29 mouse cellular contexts compared by ENCODE assay signal in genomic region chr17:3405350-3406073, GRCm38 (mm10).
DNase-seq lines count a peak whose midpoint lies in the region; ATAC-seq lines count a peak whose summit lies in the region.
"Had no signal": no experiment of that assay in that cellular context is flagged by ENCODE, and none has a peak within 500 bp of the region (broad histone marks: within the 10 kb centered on the region; RNA-seq: fewer than 3 reads in every experiment).

No protein-coding gene starts in this region.

- DNase-seq in heart, adult 11 months, result peak; percentile 34
- peak; percentile 75 for DNase-seq in embryonic facial prominence, embryonic 14.5 days (ENCODE audit: low spot score)
- no peak for DNase-seq in spleen, postnatal 4 days (ENCODE audit: low spot score in 2 of 2)
- no peak for DNase-seq in lung, postnatal 14 days
- DNase-seq: adrenal gland, postnatal 10 days; adrenal gland, postnatal 36 days; B cell, adult 2 months; cerebellum, adult 18-20 months; cerebellum, adult 9-10 months; cerebellum, postnatal 25 days; embryo, embryonic 11 days; gastrocnemius, postnatal 10 days; gastrocnemius, postnatal 36 days; heart, adult 18-20 months; heart, postnatal 14 days; heart, postnatal 4 days had no signal

- H3K27ac ChIP-seq in heart, embryonic 11.5 days (ENCODE audit: low read depth, low read length), result no peak overlapping the region
- H3K27ac ChIP-seq in embryonic facial prominence, embryonic 14.5 days (replicated peaks; ENCODE audit: low read depth, low read length), result peak overlapping the region; percentile 53
- H3K27ac ChIP-seq: forebrain, embryonic 10.5 days; forebrain, embryonic 13.5 days; heart, embryonic 13.5 days; hindbrain, embryonic 14.5 days; hindbrain, postnatal 0 days had no signal

- no peak overlapping the region for H3K9ac ChIP-seq in heart, embryonic 11.5 days (ENCODE audit: low read depth, low read length)
- no peak overlapping the region for H3K9ac ChIP-seq in embryonic facial prominence, embryonic 14.5 days (ENCODE audit: low read depth, low read length)
- H3K9ac ChIP-seq: forebrain, embryonic 13.5 days; heart, embryonic 13.5 days; hindbrain, embryonic 14.5 days had no signal

- peaks cover 16% of the 10 kb centered on the region for H3K4me1 ChIP-seq in heart, embryonic 11.5 days (ENCODE audit: control insufficient read depth, insufficient read depth, low read length)
- peaks cover 16% of the 10 kb centered on the region for H3K4me1 ChIP-seq in embryonic facial prominence, embryonic 14.5 days (ENCODE audit: control insufficient read depth, insufficient read depth, low read length)

- no peaks in the 10 kb centered on the region for H3K9me3 ChIP-seq in heart, embryonic 11.5 days (replicated peaks; ENCODE audit: control insufficient read depth, low read length)
- H3K9me3 ChIP-seq in embryonic facial prominence, embryonic 14.5 days (ENCODE audit: control insufficient read depth, low read length), result no peaks in the 10 kb centered on the region
- H3K9me3 ChIP-seq: forebrain, embryonic 10.5 days; forebrain, embryonic 13.5 days; G1E; heart, embryonic 13.5 days had no signal

- no peaks in the 10 kb centered on the region for H3K27me3 ChIP-seq in heart, embryonic 11.5 days (ENCODE audit: control insufficient read depth, insufficient read depth, low read length)
- no peaks in the 10 kb centered on the region for H3K27me3 ChIP-seq in embryonic facial prominence, embryonic 14.5 days (replicated peaks; ENCODE audit: control insufficient read depth, insufficient read depth, low read length)
- H3K27me3 ChIP-seq: CH12.LX; heart, embryonic 13.5 days; Patski had no signal

- H3K4me2 ChIP-seq in heart, embryonic 11.5 days, result no peak overlapping the region
- H3K4me2 ChIP-seq in embryonic facial prominence, embryonic 14.5 days (ENCODE audit: low read depth, low read length), result no peak overlapping the region
- H3K4me2 ChIP-seq: forebrain, embryonic 13.5 days; heart, embryonic 13.5 days; hindbrain, embryonic 14.5 days had no signal

- no peak for ATAC-seq in heart, embryonic 11.5 days (replicated peaks; ENCODE audit: insufficient number of reproducible peaks, low FRiP score, low TSS enrichment)
- ATAC-seq in embryonic facial prominence, embryonic 14.5 days (ENCODE audit: low read depth), result peak; percentile 37
- ATAC-seq in megakaryocyte, adult 5-6 weeks (ENCODE audit: poor library complexity, severe bottlenecking), result peak; percentile 30; the same call in 1 of the 2 replicates
- ATAC-seq: forebrain, embryonic 13.5 days; forebrain, embryonic 16.5 days; hindbrain, postnatal 0 days; inflammation-experienced regulatory T-cells, adult 6 months; intestine, embryonic 16.5 days; Patski had no signal

- 72% methylated on average over 9 of the region's 9 CpGs for WGBS in heart, embryonic 11.5 days (ENCODE audit: insufficient replicate concordance)
- WGBS in embryonic facial prominence, embryonic 14.5 days, result 45% methylated on average over 9 of the region's 9 CpGs

- no peak overlapping the region for H3K4me3 ChIP-seq in heart, embryonic 11.5 days (ENCODE audit: low read depth, low read length)
- H3K4me3 ChIP-seq in embryonic facial prominence, embryonic 14.5 days (ENCODE audit: low read depth, low read length), result no peak overlapping the region
- H3K4me3 ChIP-seq: forebrain, embryonic 10.5 days; forebrain, embryonic 13.5 days; heart, embryonic 13.5 days had no signal

- H3K36me3 ChIP-seq in heart, embryonic 11.5 days (ENCODE audit: control insufficient read depth, insufficient read depth, low read length), result no peaks in the 10 kb centered on the region
- no peaks in the 10 kb centered on the region for H3K36me3 ChIP-seq in embryonic facial prominence, embryonic 14.5 days (ENCODE audit: control insufficient read depth, insufficient read depth, low read length)
- H3K36me3 ChIP-seq: forebrain, embryonic 10.5 days; G1E; heart, embryonic 13.5 days had no signal

Comparison
In these comparisons a context has a peak if more than half of its experiments do, and no peak if none do; other contexts are left out.
1. DNase-seq: peak in heart, adult 11 months (single experiment) and embryonic facial prominence, embryonic 14.5 days (single experiment); none in spleen, postnatal 4 days (0 of 2) and lung, postnatal 14 days (single experiment).